Mouse (Mus musculus): ENCODE data around the gene Xpnpep2.
A peak's percentile ranks its signal among the peaks of the same experiment; 100 is the strongest.

Gene Xpnpep2

GRCm38 (mm10) chrX:48158229-48158919 is 49.8 kb downstream of the Xpnpep2 start:
- DNase-seq (ENCODE audit: low spot score in 2 of 2): no peak

- no peak for DNase-seq (ENCODE audit: low spot score in 2 of 2)
Measured at GRCm38 (mm10) chrX:48169892-48170291, 61.4 kb downstream of the Xpnpep2 start.

GRCm38 (mm10) chrX:48170368-48170767 is 61.8 kb downstream of the Xpnpep2 start:
- DNase-seq (ENCODE audit: low spot score in 2 of 2): no peak

- DNase-seq (ENCODE audit: low spot score in 2 of 2): peak in 1 of 2 experiments; percentile 39
Measured at GRCm38 (mm10) chrX:48181844-48182243, 73.3 kb downstream of the Xpnpep2 start.

GRCm38 (mm10) chrX:48184703-48185102 is 76.2 kb downstream of the Xpnpep2 start:
- no peak for DNase-seq (ENCODE audit: low spot score in 2 of 2)
